Mouse (Mus musculus) frontal cortex, adult (tissue): ENCODE measurements around the gene Anxa11.
"Not testable (repeated sequence)": the region's sequence is repeated elsewhere in the genome, so short reads cannot be mapped to it uniquely, and the experiment has no call there.

ENCODE experiments used
- ATAC-seq: cut with Nextera tagmentation; 2 replicates; pipeline ENCODE4 v1.9.2; 2017; ENCODE audit warnings: mild to moderate bottlenecking, moderate library complexity, mixed read lengths; ENCODE audit not compliant: low TSS enrichment

Anxa11 gene

GRCm38 (mm10) chr14:25841579-25841978 lies 377 bp upstream of the Anxa11 start:
- no peak for ATAC-seq

DNA sequence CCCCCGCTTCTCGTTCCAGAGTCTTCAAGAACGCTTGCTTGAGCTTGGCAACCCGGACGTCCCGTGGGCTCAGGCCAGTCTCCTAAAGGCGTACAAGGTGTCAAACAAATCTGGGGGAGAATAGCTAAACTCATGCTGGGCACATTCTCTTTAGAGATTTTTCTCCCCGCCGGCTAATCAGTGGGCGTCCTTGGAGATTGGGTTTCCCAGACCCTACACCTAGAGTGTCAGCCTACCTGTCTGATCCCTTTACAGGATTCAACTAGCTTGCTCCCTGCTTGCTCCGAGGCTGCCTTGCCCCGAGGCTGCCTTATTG lies 690 bp downstream of the Anxa11 start:
- 0 out of 2 replicates have a peak, but pooled peaks have one; percentile 1 for ATAC-seq

DNA sequence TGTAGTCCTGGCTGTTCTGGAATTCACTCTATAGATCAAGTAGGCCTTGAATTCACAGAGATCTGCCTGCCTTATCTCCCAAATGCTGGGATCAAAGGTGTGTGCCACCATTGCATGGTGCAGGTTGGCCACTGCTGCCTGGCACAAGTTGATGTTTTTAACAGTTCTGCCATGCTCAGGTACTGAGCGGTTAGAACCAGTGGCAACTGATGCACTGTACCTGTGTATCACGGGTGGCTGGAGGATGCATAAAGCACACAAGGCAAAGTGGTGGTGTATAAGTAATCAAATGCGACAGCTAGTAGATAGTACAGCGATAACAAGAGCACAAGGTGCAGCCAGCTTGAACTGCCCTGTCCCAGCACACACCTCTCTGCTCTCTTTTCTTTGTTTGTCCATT lies 2.4 kb downstream of the Anxa11 start:
- ATAC-seq, result no peak

GRCm38 (mm10) chr14:25845832-25846383 lies 4.0 kb downstream of the Anxa11 start:
- no peak for ATAC-seq

DNA sequence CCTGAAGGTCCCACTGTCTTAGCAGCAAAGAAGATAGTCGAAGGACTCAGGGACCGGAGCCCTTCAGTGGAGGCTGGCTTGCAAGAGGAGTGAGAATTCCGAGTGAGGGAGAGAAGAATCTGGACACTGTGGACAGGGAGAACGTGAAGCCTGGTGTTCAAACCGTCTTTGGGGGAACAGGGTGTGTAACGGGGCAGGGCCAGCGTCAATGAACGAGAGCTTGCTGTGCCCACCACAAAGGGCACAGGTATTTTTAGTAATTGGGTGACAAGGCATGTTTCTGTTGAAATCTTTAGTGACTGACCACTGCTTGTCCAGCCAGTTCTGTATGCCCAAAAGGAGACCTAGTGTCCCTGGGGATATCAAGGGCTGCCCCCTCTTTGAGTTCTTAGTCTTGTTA lies 4.6 kb downstream of the Anxa11 start:
- ATAC-seq, result no peak

GRCm38 (mm10) chr14:25847660-25848059 lies 5.7 kb downstream of the Anxa11 start:
- no peak for ATAC-seq

DNA sequence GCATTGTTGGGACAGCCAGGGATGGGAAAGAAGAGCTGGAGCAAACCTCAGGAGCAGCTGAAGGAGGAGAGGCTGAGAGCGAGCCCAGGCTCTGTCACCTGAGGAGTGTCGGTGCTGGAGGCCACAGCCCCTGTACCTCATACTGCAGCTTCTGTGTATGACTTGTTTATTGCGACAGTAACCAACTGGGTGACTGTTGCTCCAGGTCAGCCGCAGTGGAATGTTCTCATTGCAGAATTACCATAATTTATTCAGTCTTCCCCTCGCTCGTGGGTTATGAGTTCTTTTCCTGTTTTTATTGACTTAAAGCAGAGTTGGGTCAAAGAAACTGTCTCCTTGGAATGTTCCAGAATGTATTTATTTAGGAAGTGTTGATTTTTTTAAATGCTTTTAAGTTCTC lies 6.3 kb downstream of the Anxa11 start:
- no peak for ATAC-seq

DNA sequence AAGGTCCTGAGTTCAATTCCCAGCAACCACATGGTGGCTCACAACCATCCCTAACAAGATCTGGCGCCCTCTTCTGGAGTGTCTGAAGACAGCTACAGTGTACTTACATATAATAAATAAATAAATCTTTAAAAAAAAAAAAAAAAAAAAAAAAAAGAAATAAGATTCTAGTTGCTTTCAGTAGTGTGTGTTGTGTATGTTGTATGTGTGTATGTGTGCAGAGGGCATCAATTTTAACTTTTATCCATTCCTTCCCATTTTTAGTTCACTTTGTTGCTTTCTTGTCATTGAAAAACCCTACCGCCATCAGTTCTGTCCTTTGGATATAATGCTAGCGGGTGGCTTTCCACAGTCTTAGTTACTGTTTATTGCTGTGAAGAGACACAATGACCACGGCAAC lies 6.8 kb downstream of the Anxa11 start:
- ATAC-seq, result not testable (repeated sequence)

DNA sequence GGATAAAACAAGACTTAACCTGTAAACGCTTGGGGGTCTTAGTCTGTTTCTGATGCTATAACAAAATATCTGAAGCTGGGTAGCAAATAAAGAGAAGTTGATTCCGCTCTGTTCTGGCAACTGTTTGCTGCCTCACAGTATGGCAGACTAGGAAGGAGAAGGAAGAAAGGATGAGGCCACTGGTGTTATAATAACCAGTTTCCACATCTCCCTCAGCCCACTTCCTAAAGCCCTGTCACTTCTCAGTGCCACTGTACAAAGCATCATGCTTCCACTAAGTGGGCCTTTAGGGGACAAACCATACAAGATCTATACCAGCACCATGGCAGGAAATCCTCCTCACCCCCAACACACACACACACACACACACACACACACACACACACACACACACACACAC lies 8.5 kb downstream of the Anxa11 start:
- ATAC-seq, result no peak

- no peak for ATAC-seq
These were observed 9.2 kb downstream of the Anxa11 start for GRCm38 (mm10) chr14:25851189-25851588.

GRCm38 (mm10) chr14:25852121-25852561 lies 10.2 kb downstream of the Anxa11 start:
- ATAC-seq, result peak; percentile 68

DNA sequence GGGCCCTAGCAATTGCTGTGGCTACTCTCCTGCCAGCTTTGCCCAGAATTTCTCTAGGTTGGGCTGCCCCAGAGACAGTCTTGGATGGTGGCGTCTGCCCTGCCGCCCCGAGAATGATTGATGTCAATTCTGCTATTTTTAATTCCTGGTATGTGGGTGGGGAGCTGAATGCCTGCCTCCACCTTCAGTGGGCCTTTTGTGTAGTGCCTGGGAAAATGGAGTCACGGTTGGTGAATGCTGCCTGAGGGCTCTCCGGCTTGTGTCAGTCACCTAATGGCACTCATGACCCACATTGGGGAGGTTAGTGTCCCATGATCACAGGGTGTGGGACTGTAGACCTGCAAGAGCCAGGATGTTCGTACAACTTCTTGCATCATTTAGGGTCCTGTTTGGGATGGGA lies 11.3 kb downstream of the Anxa11 start:
- no peak for ATAC-seq

GRCm38 (mm10) chr14:25853717-25854452 lies 11.9 kb downstream of the Anxa11 start:
- no peak for ATAC-seq

DNA sequence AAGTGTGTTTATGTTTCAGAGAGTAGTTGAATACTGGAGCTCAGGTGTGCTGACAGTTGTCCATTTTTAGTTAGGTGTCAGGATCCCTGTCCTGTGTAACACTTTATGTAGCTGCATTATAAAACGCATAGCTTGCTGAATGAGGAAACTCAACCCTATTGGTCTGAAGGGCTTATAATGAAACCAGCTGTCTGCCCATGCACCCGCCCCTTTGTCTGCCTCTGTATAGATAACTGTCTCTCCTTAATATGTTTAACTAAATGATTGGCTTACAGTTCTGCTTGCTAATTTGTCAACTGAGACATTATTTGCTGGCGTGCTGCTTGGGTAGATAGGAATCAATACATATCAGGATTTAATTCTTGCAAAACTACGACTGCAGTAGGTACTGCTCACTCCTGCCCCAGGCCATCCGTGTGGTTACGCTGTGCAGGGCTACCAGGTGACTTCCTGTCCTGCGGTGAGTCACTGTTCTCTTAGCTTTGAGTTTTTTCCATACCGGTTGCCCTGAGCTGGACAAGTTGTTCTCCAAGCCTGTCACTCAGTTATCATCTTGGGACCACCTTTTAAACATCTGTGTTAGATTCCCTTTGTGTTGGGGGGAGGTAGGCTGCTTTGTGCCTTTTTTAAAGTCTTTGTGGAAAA lies 13.4 kb downstream of the Anxa11 start:
- no peak for ATAC-seq

DNA sequence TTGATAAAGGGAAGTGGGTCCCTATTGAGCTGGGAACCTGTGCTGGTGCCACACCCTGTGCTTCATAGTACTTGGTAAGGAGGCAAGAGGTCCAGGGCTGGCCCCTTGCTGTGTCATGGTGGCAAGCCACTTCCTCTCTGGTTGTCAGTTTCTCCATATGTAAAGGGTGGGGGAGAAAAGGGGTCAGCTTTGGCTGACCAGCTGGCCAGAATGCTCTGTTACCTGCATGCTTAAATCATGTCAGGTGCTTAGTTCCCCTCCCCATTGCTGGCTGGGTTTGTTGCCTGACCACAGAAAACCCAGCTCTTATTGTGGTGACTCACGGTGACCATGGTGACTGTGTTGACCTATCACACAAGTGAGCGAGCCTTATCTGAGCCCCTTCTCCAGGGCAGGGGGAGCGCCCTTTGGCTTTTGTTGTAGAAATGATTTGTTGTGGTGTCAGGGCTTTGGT lies 15.2 kb downstream of the Anxa11 start:
- no peak for ATAC-seq

GRCm38 (mm10) chr14:25857940-25858339 lies 16.0 kb downstream of the Anxa11 start:
- no peak for ATAC-seq

- ATAC-seq, result peak; percentile 48; the same call in 1 of the 2 replicates
These were observed 20.0 kb downstream of the Anxa11 start for GRCm38 (mm10) chr14:25861771-25862530.

DNA sequence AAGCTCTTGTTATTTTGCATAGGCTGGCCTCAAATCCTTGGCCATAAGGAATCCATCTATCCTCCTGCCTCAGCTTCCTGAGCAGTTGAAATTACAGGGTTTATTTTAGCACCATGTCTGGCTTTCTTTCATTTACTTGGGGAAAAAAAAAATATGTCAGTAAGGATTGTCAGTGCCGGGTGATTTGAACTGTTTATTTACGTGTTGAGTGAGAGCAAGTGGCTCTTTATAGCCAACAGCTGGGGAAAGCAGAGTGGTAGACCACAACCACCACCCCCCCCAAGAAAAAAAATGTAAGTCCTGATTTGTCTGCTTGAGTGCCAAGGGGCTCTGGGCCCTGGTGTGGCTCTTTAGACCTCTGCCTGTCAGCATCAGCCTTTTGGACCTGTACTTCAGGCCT lies 21.8 kb downstream of the Anxa11 start:
- ATAC-seq, result no peak

GRCm38 (mm10) chr14:25865251-25865650 lies 23.3 kb downstream of the Anxa11 start:
- peak; percentile 55 for ATAC-seq

GRCm38 (mm10) chr14:25866384-25866783 lies 24.4 kb downstream of the Anxa11 start:
- ATAC-seq, result no peak

DNA sequence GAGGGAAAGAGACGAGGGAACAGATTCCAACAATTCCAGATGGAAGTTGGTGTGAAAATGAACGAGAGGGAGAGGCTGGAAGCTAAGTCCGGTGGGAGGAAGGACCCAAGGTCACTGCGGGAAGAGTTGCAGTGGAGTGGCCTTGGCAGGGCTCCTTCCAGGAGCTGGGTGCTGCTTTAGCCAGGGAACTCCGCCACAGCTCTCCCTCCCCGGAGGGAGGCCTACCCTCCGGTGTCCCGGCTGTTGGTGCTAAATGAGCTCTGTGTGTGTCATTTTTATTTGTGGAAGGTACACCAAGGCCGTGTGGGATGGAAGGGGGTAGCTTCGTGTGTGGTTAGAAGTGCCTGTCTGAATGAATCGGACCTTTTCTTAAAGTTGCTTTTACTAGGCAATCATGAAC lies 24.9 kb downstream of the Anxa11 start:
- ATAC-seq, result peak; percentile 62

GRCm38 (mm10) chr14:25867834-25868233 lies 25.9 kb downstream of the Anxa11 start:
- ATAC-seq, result no peak
